Mouse (Mus musculus): ENCODE measurements around the gene Rita1.

- TF ChIP-seq CTCF (IDR thresholded peaks at IDR 0.05; ENCODE audit: low read depth) (no peak), EP300 (IDR thresholded peaks at IDR 0.05; ENCODE audit: low read depth) (0 out of 2 replicates have a peak, but pooled peaks have one; percentile 54)
Observed at GRCm38 (mm10) chr5:120587616-120587926, 24.8 kb downstream of the Rita1 start.
